Mouse (Mus musculus) heart, embryonic 14.5 days (tissue): ENCODE measurements around the gene Scrn1. TPM values are rescaled to one million over a fixed set of nuclear protein-coding genes. Genes with fewer than 3 reads are reported as not detected.

Experiments
- ATAC-seq: fragments of 200-750 bp; cut with Nextera tagmentation; 2 replicates; pipeline ENCODE4 v1.8.0; 2017; ENCODE audit warnings: low read depth, moderate TSS enrichment; ENCODE audit not compliant: insufficient number of reproducible peaks, insufficient read depth, low FRiP score
- H3K27ac ChIP-seq, 2 experiments: fragments of 200-500 bp in 1 of 2; fragments of 300-500 bp in 1 of 2; sonication (generic) in 1 of 2; replicated peaks in 1 of 2; 2 replicates each; pipeline ENCODE4 v1.5.1; 2012 to 2014; ENCODE audit warnings: low read depth in 2 of 2, low read length in 2 of 2, control low read depth in 1 of 2, mild to moderate bottlenecking in 1 of 2, mixed read lengths in 1 of 2; ENCODE audit not compliant: control insufficient read depth in 1 of 2, insufficient read depth in 1 of 2
- H3K27me3 ChIP-seq: fragments of 300-500 bp; sonication (generic); 2 replicates; pipeline ENCODE4 v1.6.1; 2014; ENCODE audit warnings: mild to moderate bottlenecking, low read length, control low read depth; ENCODE audit not compliant: control insufficient read depth, insufficient read depth
- H3K36me3 ChIP-seq: fragments of 300-500 bp; sonication (generic); 2 replicates; pipeline ENCODE4 v1.6.1; 2014; ENCODE audit warnings: mild to moderate bottlenecking, control low read depth, low read length, mixed read lengths; ENCODE audit not compliant: control insufficient read depth, insufficient read depth
- H3K4me1 ChIP-seq, 2 experiments: fragments of 200-500 bp in 1 of 2; fragments of 300-500 bp in 1 of 2; sonication (generic) in 1 of 2; 2 replicates each; pipeline ENCODE4 v1.6.1; 2012 to 2014; ENCODE audit warnings: low read length in 2 of 2, control low read depth in 1 of 2, mixed read lengths in 1 of 2; ENCODE audit not compliant: control insufficient read depth in 2 of 2, insufficient read depth in 2 of 2
- H3K4me2 ChIP-seq: fragments of 300-500 bp; sonication (generic); 2 replicates; pipeline ENCODE4 v1.6.1; 2014; ENCODE audit warnings: mild to moderate bottlenecking, low read length
- H3K4me3 ChIP-seq, 2 experiments: fragments of 200-500 bp in 1 of 2; fragments of 300-500 bp in 1 of 2; sonication (generic) in 1 of 2; 2 replicates each; pipeline ENCODE4 v1.5.1; 2012 to 2014; ENCODE audit warnings: low read length in 2 of 2, mild to moderate bottlenecking in 2 of 2, control low read depth in 1 of 2, low read depth in 1 of 2, moderate library complexity in 1 of 2; ENCODE audit not compliant: control insufficient read depth in 1 of 2, insufficient read depth in 1 of 2
- H3K9ac ChIP-seq: fragments of 300-500 bp; sonication (generic); 2 replicates; pipeline ENCODE4 v1.6.1; 2014; ENCODE audit warnings: mild to moderate bottlenecking, low read length
- H3K9me3 ChIP-seq: fragments of 300-500 bp; sonication (generic); 2 replicates; pipeline ENCODE4 v1.6.1; 2016; ENCODE audit warnings: low read length, control low read depth; ENCODE audit not compliant: control insufficient read depth
- WGBS: fragments of 180-500 bp; shearing (Covaris S2); extraction: QIAGEN DNeasy Blood & Tissue Kit; methylation state at CpG from one replicate; pipeline ENCODE4 v1.1.7; 2014; 5-methylcytosine and 5-hydroxymethylcytosine counted together
- polyA plus RNA-seq: library from polyadenylated mRNA; unstranded; fragments of >200 nt; fragmentation: Nextera tagmentation; extraction: Ambion mirVana; gene quantifications from 2 replicates; pipeline ENCODE4 v1.2.1, GENCODE M21; 2014

Gene Scrn1
- polyA plus RNA-seq, 1 experiment from 2014 or later, result 11.1 TPM

DNA sequence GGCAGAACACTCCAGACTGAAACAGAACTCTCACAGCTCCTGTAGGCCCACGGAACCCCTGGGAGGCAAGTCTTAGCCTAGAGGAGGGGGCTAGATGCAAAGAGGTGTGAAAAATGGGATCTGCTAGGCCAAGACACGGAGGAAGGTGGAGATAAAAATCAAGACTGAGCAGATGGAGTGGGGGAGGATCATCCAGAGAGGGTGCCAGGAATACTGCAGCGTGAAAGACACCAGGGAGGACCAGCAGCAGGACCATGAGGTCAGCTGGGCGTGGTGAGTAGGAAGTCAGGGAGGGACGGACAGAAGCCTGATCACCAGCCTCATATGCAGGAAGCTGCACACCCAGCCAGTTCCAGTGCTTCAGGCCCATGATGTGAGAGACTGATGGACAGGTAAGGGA, 47.5 kb downstream of the Scrn1 start:
- ATAC-seq, result no peak
- no peaks in the 10 kb centered on the region for H3K27me3 ChIP-seq
- no peak overlapping the region for H3K4me3 ChIP-seq
- H3K9me3 ChIP-seq, result no peaks in the 10 kb centered on the region
- H3K36me3 ChIP-seq, result no peaks in the 10 kb centered on the region
- H3K27ac ChIP-seq, result no peak overlapping the region
- 62% methylated on average over 5 of the region's 5 CpGs for WGBS
- no peak overlapping the region for H3K9ac ChIP-seq
- H3K4me1 ChIP-seq, result no peaks in the 10 kb centered on the region
- H3K4me2 ChIP-seq, result no peak overlapping the region

- Histone ChIP-seq H3K4me2 (no peak overlapping the region), H3K9ac (no peak overlapping the region), H3K36me3 (no peaks in the 10 kb centered on the region), H3K27me3 (no peaks in the 10 kb centered on the region), H3K4me1 (no peaks in the 10 kb centered on the region), H3K27ac (no peak overlapping the region), H3K4me3 (no peak overlapping the region), H3K9me3 (no peaks in the 10 kb centered on the region)
- 85% methylated on average over 2 of the region's 2 CpGs for WGBS
- no peak for ATAC-seq
Observed at GRCm38 (mm10) chr6:54516512-54517134, 49.7 kb downstream of the Scrn1 start.

DNA sequence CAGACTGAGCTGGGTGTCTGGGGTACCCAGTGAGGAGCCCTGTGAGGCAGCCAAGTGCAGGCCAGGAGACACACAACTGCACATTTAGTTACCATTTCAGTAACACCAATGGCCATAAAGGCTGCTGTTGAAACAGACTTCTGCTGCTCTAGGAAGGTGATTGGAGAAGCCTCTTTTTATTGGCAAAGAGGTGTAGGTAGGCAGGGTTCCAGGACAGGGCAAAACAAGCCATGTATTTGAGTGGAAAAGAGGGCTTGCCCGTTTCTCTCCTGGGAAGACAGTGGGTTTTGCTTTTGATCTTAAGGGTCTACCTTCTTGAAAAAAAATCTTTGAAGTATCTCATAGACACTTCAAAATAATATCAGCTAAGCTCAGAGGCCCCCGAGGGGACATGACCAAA, 54.0 kb downstream of the Scrn1 start:
- Histone ChIP-seq H3K27me3 (no peaks in the 10 kb centered on the region), H3K27ac (no peak overlapping the region), H3K36me3 (no peaks in the 10 kb centered on the region), H3K4me2 (no peak overlapping the region), H3K4me3 (no peak overlapping the region), H3K9ac (no peak overlapping the region), H3K4me1 (peaks cover 12 to 13% of the 10 kb centered on the region in 2 experiments), H3K9me3 (no peaks in the 10 kb centered on the region)
- no peak for ATAC-seq
- 73% methylated on average over 2 of the region's 2 CpGs for WGBS

- no peak overlapping the region for H3K9ac ChIP-seq
- H3K36me3 ChIP-seq, result no peaks in the 10 kb centered on the region
- H3K9me3 ChIP-seq, result no peaks in the 10 kb centered on the region
- H3K27ac ChIP-seq, result no peak overlapping the region
- ATAC-seq, result no peak
- WGBS, result 90% methylated on average over 13 of the region's 13 CpGs
- H3K27me3 ChIP-seq, result no peaks in the 10 kb centered on the region
- no peak overlapping the region for H3K4me3 ChIP-seq
- H3K4me2 ChIP-seq, result no peak overlapping the region
- H3K4me1 ChIP-seq, result peaks cover 14 to 18% of the 10 kb centered on the region in 2 experiments
Observed at GRCm38 (mm10) chr6:54509264-54509663, 57.0 kb downstream of the Scrn1 start.

DNA sequence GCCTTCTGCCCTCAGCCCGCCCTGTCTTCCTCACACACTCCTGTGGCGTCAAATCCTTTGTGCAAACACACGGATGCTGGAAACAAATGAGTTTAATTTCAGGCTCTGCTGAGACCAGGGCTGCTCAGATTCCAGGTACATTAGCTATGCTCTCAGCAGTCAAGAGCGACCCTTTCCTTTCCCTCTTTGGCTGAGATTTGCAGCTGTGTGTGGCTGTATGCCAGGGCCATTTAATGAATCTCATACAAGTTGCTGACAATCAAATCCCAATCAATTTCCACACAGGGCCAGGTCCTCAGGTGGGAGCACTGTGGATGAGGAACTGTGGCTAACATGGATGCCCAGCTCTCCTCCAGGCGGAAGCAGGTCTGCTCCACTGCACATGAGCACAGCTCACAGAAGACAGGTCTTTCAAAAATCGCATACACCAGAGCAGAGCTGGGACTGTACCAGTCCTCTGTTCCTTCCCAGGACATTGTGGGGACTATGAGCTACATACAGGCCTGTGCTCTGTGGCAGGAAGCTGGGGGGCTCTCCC, 58.0 kb downstream of the Scrn1 start:
- Histone ChIP-seq H3K9me3 (no peaks in the 10 kb centered on the region), H3K4me1 (peaks cover 14 to 18% of the 10 kb centered on the region in 2 experiments), H3K4me2 (no peak overlapping the region), H3K27me3 (no peaks in the 10 kb centered on the region), H3K36me3 (no peaks in the 10 kb centered on the region), H3K27ac (peak overlapping the region in 1 of 2 experiments; percentile 17; a peak in 2 of 4 replicates), H3K4me3 (no peak overlapping the region), H3K9ac (0 out of 2 replicates have a peak overlapping the region, but pooled peaks have one; percentile 10)
- WGBS, result 58% methylated on average over 6 of the region's 6 CpGs
- ATAC-seq, result no peak

DNA sequence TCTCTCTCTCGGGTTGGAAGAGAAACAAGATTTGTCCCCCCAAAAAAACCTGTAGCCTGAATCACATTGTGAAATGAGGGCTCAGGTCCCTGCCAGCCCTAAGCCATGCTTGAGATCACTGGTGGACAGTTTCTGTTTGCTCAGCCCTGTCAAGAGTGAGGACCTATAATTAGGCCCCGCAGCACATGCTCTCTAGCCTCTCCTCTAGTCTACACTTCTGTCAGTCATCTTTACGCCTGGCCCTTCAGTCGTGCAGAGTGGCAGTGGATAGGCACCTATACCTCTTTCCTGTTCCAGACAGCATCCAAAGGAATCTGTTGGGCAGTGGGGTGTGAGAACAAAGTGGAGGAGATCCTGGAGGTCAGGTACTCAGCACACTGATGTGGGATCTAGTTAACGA, 58.5 kb downstream of the Scrn1 start:
- Histone ChIP-seq H3K4me3 (no peak overlapping the region), H3K4me2 (no peak overlapping the region), H3K27me3 (no peaks in the 10 kb centered on the region), H3K27ac (peak overlapping the region in 1 of 2 experiments; percentile 17; a peak in 2 of 4 replicates), H3K4me1 (peaks cover 17 to 20% of the 10 kb centered on the region in 2 experiments), H3K9ac (no peak overlapping the region), H3K9me3 (no peaks in the 10 kb centered on the region), H3K36me3 (no peaks in the 10 kb centered on the region)
- no peak; the same call in 1 of the 2 replicates for ATAC-seq
- 41% methylated on average over 5 of the region's 5 CpGs for WGBS

GRCm38 (mm10) chr6:54507002-54507401, 59.3 kb downstream of the Scrn1 start:
- Histone ChIP-seq H3K27ac (no peak overlapping the region), H3K36me3 (no peaks in the 10 kb centered on the region), H3K4me1 (peaks cover 17 to 25% of the 10 kb centered on the region in 2 experiments), H3K9ac (no peak overlapping the region), H3K4me3 (no peak overlapping the region), H3K4me2 (no peak overlapping the region), H3K9me3 (no peaks in the 10 kb centered on the region), H3K27me3 (no peaks in the 10 kb centered on the region)
- WGBS, result 25% methylated on average over 8 of the region's 8 CpGs
- ATAC-seq, result no peak

DNA sequence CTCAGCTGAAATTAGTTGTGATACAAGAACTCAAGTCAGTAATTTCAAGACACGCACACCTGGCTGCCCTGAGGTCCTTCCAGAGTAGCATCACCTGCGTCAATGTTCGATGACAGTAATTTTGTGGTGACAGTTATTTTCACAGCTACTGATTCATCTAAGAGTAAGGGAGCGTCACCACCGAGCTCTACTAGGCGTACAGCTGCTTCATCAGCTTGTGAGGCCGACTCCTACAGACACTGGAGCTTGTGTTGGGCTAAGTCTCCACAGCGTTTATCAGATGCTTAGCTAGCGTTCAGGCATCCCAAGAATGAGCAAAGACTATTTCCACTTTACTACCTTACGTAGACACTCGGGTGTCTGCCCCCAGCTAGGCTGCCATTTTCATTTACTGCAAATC, 60.0 kb downstream of the Scrn1 start:
- Histone ChIP-seq H3K36me3 (no peaks in the 10 kb centered on the region; the same call in 1 of the 2 replicates), H3K27ac (no peak overlapping the region), H3K4me1 (peaks cover 17 to 25% of the 10 kb centered on the region in 2 experiments), H3K4me2 (no peak overlapping the region), H3K9me3 (no peaks in the 10 kb centered on the region), H3K9ac (no peak overlapping the region), H3K27me3 (no peaks in the 10 kb centered on the region), H3K4me3 (no peak overlapping the region)
- ATAC-seq, result no peak
- 53% methylated on average over 11 of the region's 11 CpGs for WGBS
